Mouse (Mus musculus): ENCODE results near the gene Negr1.

GRCm38 (mm10) chr3:156882129-156882528, 320.5 kb downstream of the Negr1 start:
- TF ChIP-seq EP300 (IDR thresholded peaks at IDR 0.05; ENCODE audit: insufficient read depth, low read depth, low read length): no peak
- TF ChIP-seq CTCF (IDR thresholded peaks at IDR 0.05): no peak

All from heart, adult 2 months (tissue).